Mouse (Mus musculus) hindbrain, postnatal 0 days (tissue): ENCODE data around the gene Cenph. TPM values are rescaled to one million over a fixed set of nuclear protein-coding genes. Genes with fewer than 3 reads are reported as not detected.

Experiments
- ATAC-seq: fragments of 200-750 bp; cut with Nextera tagmentation; 2 replicates; pipeline ENCODE4 v1.8.0; 2017; ENCODE audit warnings: mild to moderate bottlenecking, moderate TSS enrichment, moderate library complexity
- DNase-seq: peaks from one replicate; pipeline ENCODE4 v3.0.0-alpha.2; 2015; ENCODE audit warnings: low spot score
- H3K27ac ChIP-seq: fragments of 300-500 bp; sonication (generic); 2 replicates; pipeline ENCODE4 v1.5.1; 2014; ENCODE audit warnings: mild to moderate bottlenecking
- H3K27me3 ChIP-seq: fragments of 300-500 bp; sonication (generic); 2 replicates; pipeline ENCODE4 v1.6.1; 2014; ENCODE audit warnings: low read length, mixed read lengths; ENCODE audit not compliant: insufficient read depth
- H3K36me3 ChIP-seq: fragments of 300-500 bp; sonication (generic); 2 replicates; pipeline ENCODE4 v1.6.1; 2014; ENCODE audit warnings: low read length, mixed read lengths; ENCODE audit not compliant: insufficient read depth
- H3K4me1 ChIP-seq: fragments of 300-500 bp; sonication (generic); 2 replicates; pipeline ENCODE4 v1.6.1; 2014; ENCODE audit warnings: antibody characterized with exemption, low read length, mixed read lengths; ENCODE audit not compliant: insufficient read depth
- H3K4me2 ChIP-seq: fragments of 300-500 bp; sonication (generic); 2 replicates; pipeline ENCODE4 v1.6.1; 2014; ENCODE audit warnings: low read depth, mild to moderate bottlenecking, low read length, moderate library complexity, mixed read lengths
- H3K4me3 ChIP-seq: fragments of 300-500 bp; sonication (generic); 2 replicates; pipeline ENCODE4 v1.5.1; 2014; ENCODE audit warnings: low read length
- H3K9ac ChIP-seq: fragments of 300-500 bp; sonication (generic); replicated peaks from 2 replicates; pipeline ENCODE4 v1.6.1; 2014; ENCODE audit warnings: mild to moderate bottlenecking, low read length, moderate library complexity, mixed read lengths
- H3K9me3 ChIP-seq: fragments of 300-500 bp; sonication (generic); 2 replicates; pipeline ENCODE4 v1.6.1; 2016; ENCODE audit warnings: low read length, mixed read lengths
- CTCF ChIP-seq: IDR thresholded peaks from 2 replicates; pipeline ENCODE4 v1.5.1; 2016; ENCODE audit warnings: antibody characterized with exemption, control low read depth, low read depth
- WGBS: fragments of 180-500 bp; shearing (Covaris S2); extraction: QIAGEN DNeasy Blood & Tissue Kit; methylation state at CpG from one replicate; pipeline ENCODE4 v1.1.7; 2014; 5-methylcytosine and 5-hydroxymethylcytosine counted together
- polyA plus RNA-seq: library from polyadenylated mRNA; unstranded; fragments of >200 nt; fragmentation: Nextera tagmentation; extraction: Ambion mirVana; gene quantifications from 2 replicates; pipeline ENCODE4 v1.2.1, GENCODE M21; 2015
- total RNA-seq: library from RNA; depleted of rRNA; stranded (reverse); fragments of >200 nt; gene quantifications from 2 replicates; pipeline ENCODE4 v1.2.3, GENCODE M21; 2014; rRNA removed

The Cenph gene
- total and polyA plus RNA-seq, 2 experiments from 2014 or later, result 1.7 to 8.4 TPM

DNA sequence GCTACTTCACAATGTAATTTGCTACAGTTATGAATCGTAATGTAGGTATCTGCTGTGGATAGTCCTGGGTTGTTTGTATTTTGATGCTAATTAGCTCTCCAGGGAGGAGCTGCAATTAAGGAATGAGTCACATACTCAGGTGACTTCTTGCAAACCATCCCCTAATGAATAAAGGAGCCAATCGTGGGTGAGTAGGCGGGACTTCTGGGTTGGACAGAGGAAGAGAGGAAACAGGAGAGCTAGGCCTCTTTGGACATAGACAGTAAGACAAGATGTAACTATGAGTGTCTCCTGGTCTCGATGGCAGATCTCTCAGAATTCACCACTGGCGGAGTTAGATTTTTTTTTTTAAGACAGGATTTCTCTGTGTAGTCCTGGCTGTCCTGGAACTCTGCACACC lies 54.0 kb downstream of the Cenph start:
- no peaks in the 10 kb centered on the region for H3K9me3 ChIP-seq
- WGBS, result 80% methylated on average over 5 of the region's 5 CpGs
- no peaks in the 10 kb centered on the region for H3K27me3 ChIP-seq
- no peak overlapping the region for H3K4me3 ChIP-seq
- peaks cover 18% of the 10 kb centered on the region for H3K36me3 ChIP-seq
- no peak overlapping the region for H3K4me2 ChIP-seq
- no peaks in the 10 kb centered on the region for H3K4me1 ChIP-seq
- H3K9ac ChIP-seq, result no peak overlapping the region
- no peak overlapping the region for H3K27ac ChIP-seq
- TF ChIP-seq CTCF, result no peak
- DNase-seq (no peak), ATAC-seq (no peak)

DNA sequence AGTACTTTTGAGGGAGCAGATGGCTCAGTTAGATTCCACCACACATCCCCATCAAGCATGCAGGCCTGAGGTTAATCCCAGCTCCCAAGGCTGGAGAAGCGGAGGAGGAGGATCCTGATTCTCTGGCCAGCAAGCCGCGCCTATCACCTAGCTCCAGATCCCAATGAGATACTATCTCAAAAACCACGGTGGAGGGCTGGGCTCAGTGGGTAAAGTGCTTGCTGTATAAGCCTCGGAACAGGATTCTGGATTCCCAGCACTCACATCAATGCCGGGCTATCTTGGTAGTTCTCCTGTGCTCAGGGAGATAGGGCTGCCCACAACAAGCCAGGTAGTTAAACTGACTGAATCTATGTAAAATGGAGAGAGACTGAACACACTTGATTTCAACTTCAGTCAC lies 60.2 kb downstream of the Cenph start:
- no peaks in the 10 kb centered on the region for H3K27me3 ChIP-seq
- no peaks in the 10 kb centered on the region for H3K9me3 ChIP-seq
- TF ChIP-seq CTCF, result no peak
- 94% methylated on average over 6 of the region's 6 CpGs for WGBS
- H3K36me3 ChIP-seq, result peaks cover 42% of the 10 kb centered on the region
- no peak overlapping the region for H3K4me3 ChIP-seq
- ATAC-seq (no peak), DNase-seq (no peak)
- H3K9ac ChIP-seq, result no peak overlapping the region
- no peak overlapping the region for H3K27ac ChIP-seq
- no peak overlapping the region for H3K4me2 ChIP-seq
- no peaks in the 10 kb centered on the region for H3K4me1 ChIP-seq

Other genes starting within 250 kb of the Cenph start
- gene Ocln, start 223.2 kb downstream of the Cenph start, total RNA-seq, result 12.4 and 12.9 TPM in 2 replicates
- gene Ocln, start 223.2 kb downstream of the Cenph start, polyA plus RNA-seq, result 11.9 and 13.5 TPM in 2 replicates
- gene Marveld2, start 158.9 kb downstream of the Cenph start, total RNA-seq, result 2.1 and 3.8 TPM in 2 replicates
- gene Marveld2, start 158.9 kb downstream of the Cenph start, polyA plus RNA-seq, result 2.9 and 3.2 TPM in 2 replicates
- 101 and 123 TPM in 2 replicates for gene Ak6, start 124.9 kb downstream of the Cenph start, total RNA-seq
- gene Ak6, start 124.9 kb downstream of the Cenph start, polyA plus RNA-seq, result 320 and 328 TPM in 2 replicates
- gene Rad17, start 124.8 kb downstream of the Cenph start, total RNA-seq, result 10.0 and 13.1 TPM in 2 replicates
- 12.3 and 14.1 TPM in 2 replicates for gene Rad17, start 124.8 kb downstream of the Cenph start, polyA plus RNA-seq
- gene Taf9, start 124.3 kb downstream of the Cenph start, total RNA-seq, result 34.7 and 37.3 TPM in 2 replicates
- gene Taf9, start 124.3 kb downstream of the Cenph start, polyA plus RNA-seq, result 38.0 and 42.8 TPM in 2 replicates
- gene Ccdc125, start 106.2 kb downstream of the Cenph start, total RNA-seq, result 0.21 and 0.36 TPM in 2 replicates
- gene Ccdc125, start 106.2 kb downstream of the Cenph start, polyA plus RNA-seq, result 1.3 and 1.4 TPM in 2 replicates
- gene Cdk7, start 45.0 kb downstream of the Cenph start, total RNA-seq, result 31.5 and 33.4 TPM in 2 replicates
- 37.7 and 38.8 TPM in 2 replicates for gene Cdk7, start 45.0 kb downstream of the Cenph start, polyA plus RNA-seq
- gene Mrps36, start 31.2 kb downstream of the Cenph start, total RNA-seq, result 54.4 and 58.7 TPM in 2 replicates
- 180 and 198 TPM in 2 replicates for gene Mrps36, start 31.2 kb downstream of the Cenph start, polyA plus RNA-seq
- gene Ccnb1, start 10.7 kb upstream of the Cenph start, total RNA-seq, result 23.1 and 34.4 TPM in 2 replicates
- 37.6 and 44.8 TPM in 2 replicates for gene Ccnb1, start 10.7 kb upstream of the Cenph start, polyA plus RNA-seq
- 41.3 and 41.7 TPM in 2 replicates for gene Slc30a5, start 57.5 kb upstream of the Cenph start, total RNA-seq
- 24.4 and 26.3 TPM in 2 replicates for gene Slc30a5, start 57.5 kb upstream of the Cenph start, polyA plus RNA-seq